Mouse (Mus musculus): ENCODE measurements around the gene Socs7.

Socs7 gene

GRCm38 (mm10) chr11:97442891-97443675, 80.7 kb downstream of the Socs7 start:
- no peak for DNase-seq (ENCODE audit: low read depth, low spot score)

GRCm38 (mm10) chr11:97445596-97445995, 83.2 kb downstream of the Socs7 start:
- no peak for DNase-seq (ENCODE audit: low read depth, low spot score)

GRCm38 (mm10) chr11:97445999-97446511, 83.7 kb downstream of the Socs7 start:
- no peak for DNase-seq (ENCODE audit: low read depth, low spot score)

- no peak for DNase-seq (ENCODE audit: low read depth, low spot score)
Observed at GRCm38 (mm10) chr11:97447979-97448378, 85.6 kb downstream of the Socs7 start.
